Mouse (Mus musculus): Measurements from ENCODE around the gene Usp17ld.
"Not testable (repeated sequence)": the region's sequence is repeated elsewhere in the genome, so short reads cannot be mapped to it uniquely, and the experiment has no call there.

Usp17ld gene

GRCm38 (mm10) chr7:103252405-103252804 lies at the start of gene Usp17ld:
Gene Usp17ld, minus strand, starts transcription at chr7:103252505.
- not testable (repeated sequence) for DNase-seq

GRCm38 (mm10) chr7:103216696-103217095 lies 35.6 kb downstream of the Usp17ld start, which contains the start of gene Olfr594:
Gene Olfr594, plus strand, starts transcription at chr7:103216996.
- no peak for DNase-seq

GRCm38 (mm10) chr7:103212050-103212449 lies 40.3 kb downstream of the Usp17ld start:
- not testable (repeated sequence) for DNase-seq

GRCm38 (mm10) chr7:103211562-103211961 lies 40.7 kb downstream of the Usp17ld start, which contains the start of gene Olfr593:
Gene Olfr593, plus strand, starts transcription at chr7:103211862.
- DNase-seq: no peak

Measured in kidney, adult 8-10 months (tissue).